In the genomic region with DNA sequence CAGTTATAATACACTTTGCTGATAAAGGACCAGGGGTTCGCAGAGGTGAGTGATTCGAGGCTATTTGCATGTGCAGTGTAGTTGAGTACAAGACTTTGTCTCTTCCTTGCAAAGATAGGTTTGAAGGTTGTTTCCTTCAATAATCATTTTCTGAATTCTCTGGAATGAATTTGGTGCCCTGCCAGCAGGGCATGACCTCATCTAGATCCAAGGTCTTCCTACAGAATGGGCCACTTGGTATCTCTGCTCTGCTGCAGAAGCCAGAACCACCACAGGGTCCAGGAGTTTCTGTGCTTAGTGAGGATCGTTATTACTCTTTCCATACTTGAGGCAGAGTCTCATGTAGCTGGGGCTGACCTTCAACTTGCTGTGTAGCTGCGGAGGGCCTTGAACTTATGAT, we compare ENCODE assay signal across 26 mouse cellular contexts. TPM values are rescaled to one million over a fixed set of nuclear protein-coding genes. Genes with fewer than 3 reads are reported as not detected.
"Had no signal": no experiment of that assay in that cellular context is flagged by ENCODE, and none has a peak within 500 bp of the region (broad histone marks: within the 10 kb centered on the region; RNA-seq: fewer than 3 reads in every experiment).

No protein-coding gene starts in this region.

- DNase-seq: lung, adult 18-20 months; lung, embryonic 14.5 days; lung, postnatal 10 days; lung, postnatal 4 days; midbrain, embryonic 14.5 days; retina, postnatal 1 day; right cerebral cortex, adult 18-20 months; right cerebral cortex, postnatal 25 days; right cerebral cortex, postnatal 4 days; spleen, adult 18-20 months; thymus, adult 18-20 months; thymus, postnatal 14 days; thymus, postnatal 36 days had no signal

RNA-seq across cellular contexts. Expression of a gene that starts 1.8 kb away (rescaled TPM):
- total RNA-seq: megakaryocyte, adult 5-6 weeks; megakaryocyte-erythroid progenitor cell, adult 5-6 weeks had no signal
- polyA plus RNA-seq: midbrain, embryonic 10.5 days; midbrain, embryonic 12.5 days; neural tube, embryonic 11.5 days; neural tube, embryonic 13.5 days had no signal

RNA-seq across cellular contexts. Expression of a gene that starts 26.4 kb away (rescaled TPM):
- total RNA-seq: megakaryocyte, adult 5-6 weeks; megakaryocyte-erythroid progenitor cell, adult 5-6 weeks had no signal
- polyA plus RNA-seq: lung, embryonic 14.5 days; lung, embryonic 16.5 days; midbrain, embryonic 10.5 days; midbrain, embryonic 12.5 days; midbrain, embryonic 14.5 days; midbrain, embryonic 16.5 days; myocyte; neural tube, embryonic 11.5 days; neural tube, embryonic 13.5 days; neural tube, embryonic 15.5 days; small intestine, adult 2 months; stomach, embryonic 14.5 days; stomach, embryonic 16.5 days had no signal

RNA-seq across cellular contexts. Expression of a gene that starts 48.2 kb away (rescaled TPM):
- total RNA-seq: megakaryocyte, adult 5-6 weeks; megakaryocyte-erythroid progenitor cell, adult 5-6 weeks had no signal
- polyA plus RNA-seq: lung, embryonic 16.5 days; midbrain, embryonic 10.5 days; midbrain, embryonic 12.5 days; midbrain, embryonic 14.5 days; midbrain, embryonic 16.5 days; myocyte; neural tube, embryonic 11.5 days; neural tube, embryonic 13.5 days; neural tube, embryonic 15.5 days; small intestine, adult 2 months; stomach, embryonic 14.5 days; stomach, embryonic 16.5 days had no signal

RNA-seq across cellular contexts. Expression of a gene that starts 55.9 kb away (rescaled TPM):
- total RNA-seq: megakaryocyte, adult 5-6 weeks; megakaryocyte-erythroid progenitor cell, adult 5-6 weeks had no signal
- polyA plus RNA-seq: lung, embryonic 14.5 days; lung, embryonic 16.5 days; midbrain, embryonic 10.5 days; midbrain, embryonic 12.5 days; midbrain, embryonic 14.5 days; midbrain, embryonic 16.5 days; myocyte; neural tube, embryonic 11.5 days; neural tube, embryonic 13.5 days; neural tube, embryonic 15.5 days; small intestine, adult 2 months; stomach, embryonic 14.5 days; stomach, embryonic 16.5 days had no signal

RNA-seq across cellular contexts. Expression of a gene that starts 56.8 kb away (rescaled TPM):
- total RNA-seq: megakaryocyte, adult 5-6 weeks; megakaryocyte-erythroid progenitor cell, adult 5-6 weeks had no signal
- polyA plus RNA-seq: myocyte had no signal
